Mouse (Mus musculus) kidney, postnatal 14 days (tissue): ENCODE data around the gene Olfr531.

Experiments used
- DNase-seq: peaks from one replicate; pipeline ENCODE4 v3.0.0; 2022; ENCODE audit warnings: mixed read lengths

Gene Olfr531

GRCm38 (mm10) chr7:140402818-140403217 lies at the start of gene Olfr531:
TSS of gene Olfr531 (minus strand) at chr7:140402918.
- DNase-seq: no peak

- no peak for DNase-seq
Observed at GRCm38 (mm10) chr7:140443141-140443540, 40.4 kb upstream of the Olfr531 start.

- DNase-seq: no peak
Observed at GRCm38 (mm10) chr7:140421539-140421938, 18.8 kb upstream of the Olfr531 start, which contains the start of gene Olfr532. TSS of gene Olfr532 (minus strand) at chr7:140421639.

- DNase-seq: no peak
Observed at GRCm38 (mm10) chr7:140376911-140377310, 25.8 kb downstream of the Olfr531 start.

GRCm38 (mm10) chr7:140376231-140376630 lies 26.5 kb downstream of the Olfr531 start, which contains the start of gene Olfr530:
TSS of gene Olfr530 (minus strand) at chr7:140376331.
- no peak for DNase-seq

GRCm38 (mm10) chr7:140374300-140374699 lies 28.4 kb downstream of the Olfr531 start:
- DNase-seq: no peak

- no peak for DNase-seq
Observed at GRCm38 (mm10) chr7:140361571-140361970, 41.1 kb downstream of the Olfr531 start, which contains the start of gene Olfr60. TSS of gene Olfr60 (minus strand) at chr7:140361671.
